Mouse (Mus musculus) kidney, postnatal 0 days (tissue): Measurements from ENCODE around the gene Spata46. TPM values are rescaled to one million over a fixed set of nuclear protein-coding genes. Genes with fewer than 3 reads are reported as not detected.

Experiments
- ATAC-seq: fragments of 200-750 bp; cut with Nextera tagmentation; replicated peaks from 2 replicates; pipeline ENCODE4 v1.8.0; 2017; ENCODE audit warnings: low read depth, moderate number of reproducible peaks, moderate TSS enrichment, moderate library complexity; ENCODE audit not compliant: low FRiP score
- DNase-seq: peaks from one replicate; pipeline ENCODE4 v3.0.0-alpha.2; 2016; ENCODE audit warnings: low spot score
- H3K27ac ChIP-seq: fragments of 300-500 bp; sonication (generic); 2 replicates; pipeline ENCODE4 v1.5.1; 2014; ENCODE audit warnings: mild to moderate bottlenecking
- H3K27me3 ChIP-seq: fragments of 300-500 bp; sonication (generic); 2 replicates; pipeline ENCODE4 v1.6.1; 2014; ENCODE audit warnings: low read length, mixed read lengths; ENCODE audit not compliant: insufficient read depth
- H3K36me3 ChIP-seq: fragments of 300-500 bp; sonication (generic); 2 replicates; pipeline ENCODE4 v1.6.1; 2014; ENCODE audit warnings: low read length, mixed read lengths; ENCODE audit not compliant: insufficient read depth
- H3K4me1 ChIP-seq: fragments of 300-500 bp; sonication (generic); replicated peaks from 2 replicates; pipeline ENCODE4 v1.6.1; 2014; ENCODE audit warnings: antibody characterized with exemption, low read length, mixed read lengths; ENCODE audit not compliant: insufficient read depth
- H3K4me2 ChIP-seq: fragments of 300-500 bp; sonication (generic); 2 replicates; pipeline ENCODE4 v1.6.1; 2014; ENCODE audit warnings: mild to moderate bottlenecking, low read length, moderate library complexity, mixed read lengths
- H3K4me3 ChIP-seq: fragments of 300-500 bp; sonication (generic); replicated peaks from 2 replicates; pipeline ENCODE4 v1.5.1; 2014; ENCODE audit warnings: low read depth, low read length
- H3K9ac ChIP-seq: fragments of 300-500 bp; sonication (generic); 2 replicates; pipeline ENCODE4 v1.6.1; 2014; ENCODE audit warnings: low read depth, low read length
- H3K9me3 ChIP-seq: fragments of 300-500 bp; sonication (generic); replicated peaks from 2 replicates; pipeline ENCODE4 v1.6.1; 2016; ENCODE audit warnings: low read length, inconsistent platforms, mixed read lengths
- CTCF ChIP-seq: IDR thresholded peaks from 2 replicates; pipeline ENCODE4 v1.5.1; 2016; ENCODE audit warnings: antibody characterized with exemption, low read depth, mild to moderate bottlenecking, moderate library complexity
- WGBS: fragments of 180-500 bp; shearing (Covaris S2); extraction: QIAGEN DNeasy Blood & Tissue Kit; methylation state at CpG from one replicate; pipeline ENCODE4 v1.1.7; 2014; 5-methylcytosine and 5-hydroxymethylcytosine counted together
- polyA plus RNA-seq: library from polyadenylated mRNA; unstranded; fragments of >200 nt; fragmentation: Nextera tagmentation; extraction: Ambion mirVana; gene quantifications from 2 replicates; pipeline ENCODE4 v1.2.1, GENCODE M21; 2015

Spata46 gene
- polyA plus RNA-seq = 0.62 and 1.0 TPM in 2 replicates

GRCm38 (mm10) chr1:170308503-170308902, at the start of gene Spata46:
TSS of gene Spata46 (plus strand) at chr1:170308803.
- no peak within 1 kb of the TSS for H3K4me3 ChIP-seq
- ATAC-seq (no peak), DNase-seq (no peak)
- no peaks in the 10 kb centered on the region for H3K9me3 ChIP-seq
- no peak for TF ChIP-seq CTCF
- no peak within 1 kb of the TSS for H3K27ac ChIP-seq
- WGBS = 76% methylated on average over 4 of the region's 4 CpGs
- H3K36me3 ChIP-seq = no peaks in the 10 kb centered on the region
- H3K9ac ChIP-seq = no peak within 1 kb of the TSS
- H3K27me3 ChIP-seq = no peaks in the 10 kb centered on the region
- H3K4me1 ChIP-seq = no peaks in the 10 kb centered on the region
- no peak within 1 kb of the TSS for H3K4me2 ChIP-seq

- Histone ChIP-seq H3K36me3 (no peaks in the 10 kb centered on the region), H3K4me3 (no peak overlapping the region), H3K9me3 (no peaks in the 10 kb centered on the region), H3K9ac (no peak overlapping the region), H3K27ac (no peak overlapping the region), H3K27me3 (no peaks in the 10 kb centered on the region), H3K4me1 (no peaks in the 10 kb centered on the region), H3K4me2 (no peak overlapping the region)
- ATAC-seq = no peak
- 75% methylated on average over 6 of the region's 6 CpGs for WGBS
- DNase-seq = no peak
- TF ChIP-seq CTCF = no peak
Measured at GRCm38 (mm10) chr1:170270281-170270680, 38.3 kb upstream of the Spata46 start.

GRCm38 (mm10) chr1:170270696-170271095, 37.9 kb upstream of the Spata46 start:
- no peak for TF ChIP-seq CTCF
- H3K4me2 ChIP-seq = no peak overlapping the region
- H3K9me3 ChIP-seq = no peaks in the 10 kb centered on the region
- whole genome bisulfite sequencing = 58% methylated on average over 4 of the region's 4 CpGs
- no peaks in the 10 kb centered on the region for H3K36me3 ChIP-seq
- ATAC-seq = no peak
- H3K9ac ChIP-seq = no peak overlapping the region
- DNase-seq = no peak
- H3K4me3 ChIP-seq = no peak overlapping the region
- H3K4me1 ChIP-seq = no peaks in the 10 kb centered on the region
- H3K27me3 ChIP-seq = no peaks in the 10 kb centered on the region
- no peak overlapping the region for H3K27ac ChIP-seq

GRCm38 (mm10) chr1:170273252-170273651, 35.4 kb upstream of the Spata46 start:
- H3K36me3 ChIP-seq = no peaks in the 10 kb centered on the region
- no peak overlapping the region for H3K4me2 ChIP-seq
- ATAC-seq = no peak
- TF ChIP-seq CTCF = no peak
- H3K27ac ChIP-seq = no peak overlapping the region
- H3K9me3 ChIP-seq = no peaks in the 10 kb centered on the region
- no peaks in the 10 kb centered on the region for H3K27me3 ChIP-seq
- no peak for DNase-seq
- H3K9ac ChIP-seq = no peak overlapping the region
- H3K4me1 ChIP-seq = no peaks in the 10 kb centered on the region
- no peak overlapping the region for H3K4me3 ChIP-seq

GRCm38 (mm10) chr1:170277016-170277415, 31.6 kb upstream of the Spata46 start, which contains the start of gene Sh2d1b1:
TSS of gene Sh2d1b1 (plus strand) at chr1:170277320.
- H3K4me2 ChIP-seq = no peak within 1 kb of the TSS
- no peak within 1 kb of the TSS for H3K4me3 ChIP-seq
- no peaks in the 10 kb centered on the region for H3K4me1 ChIP-seq
- H3K9ac ChIP-seq = no peak within 1 kb of the TSS
- no peak within 1 kb of the TSS for H3K27ac ChIP-seq
- TF ChIP-seq CTCF = no peak
- 72% methylated on average over 2 of the region's 3 CpGs for WGBS
- DNase-seq (no peak), ATAC-seq (no peak)
- H3K9me3 ChIP-seq = no peaks in the 10 kb centered on the region
- H3K36me3 ChIP-seq = no peaks in the 10 kb centered on the region
- no peaks in the 10 kb centered on the region for H3K27me3 ChIP-seq

GRCm38 (mm10) chr1:170282415-170283129, 26.0 kb upstream of the Spata46 start:
- no peak for ATAC-seq
- Histone ChIP-seq H3K4me1 (no peaks in the 10 kb centered on the region), H3K4me3 (no peak overlapping the region), H3K27ac (no peak overlapping the region), H3K36me3 (no peaks in the 10 kb centered on the region), H3K9ac (no peak overlapping the region), H3K4me2 (no peak overlapping the region), H3K27me3 (no peaks in the 10 kb centered on the region), H3K9me3 (no peaks in the 10 kb centered on the region)
- WGBS = 67% methylated on average over 4 of the region's 4 CpGs
- DNase-seq = no peak
- no peak for TF ChIP-seq CTCF
